Mouse (Mus musculus) hindbrain, postnatal 0 days (tissue): ENCODE data around the gene Brip1. TPM values are rescaled to one million over a fixed set of nuclear protein-coding genes. Genes with fewer than 3 reads are reported as not detected.

ENCODE experiments used
- ATAC-seq: fragments of 200-750 bp; cut with Nextera tagmentation; 2 replicates; pipeline ENCODE4 v1.8.0; 2017; ENCODE audit warnings: mild to moderate bottlenecking, moderate TSS enrichment, moderate library complexity
- DNase-seq: peaks from one replicate; pipeline ENCODE4 v3.0.0-alpha.2; 2015; ENCODE audit warnings: low spot score
- H3K27ac ChIP-seq: fragments of 300-500 bp; sonication (generic); 2 replicates; pipeline ENCODE4 v1.5.1; 2014; ENCODE audit warnings: mild to moderate bottlenecking
- H3K27me3 ChIP-seq: fragments of 300-500 bp; sonication (generic); 2 replicates; pipeline ENCODE4 v1.6.1; 2014; ENCODE audit warnings: low read length, mixed read lengths; ENCODE audit not compliant: insufficient read depth
- H3K36me3 ChIP-seq: fragments of 300-500 bp; sonication (generic); 2 replicates; pipeline ENCODE4 v1.6.1; 2014; ENCODE audit warnings: low read length, mixed read lengths; ENCODE audit not compliant: insufficient read depth
- H3K4me1 ChIP-seq: fragments of 300-500 bp; sonication (generic); 2 replicates; pipeline ENCODE4 v1.6.1; 2014; ENCODE audit warnings: antibody characterized with exemption, low read length, mixed read lengths; ENCODE audit not compliant: insufficient read depth
- H3K4me2 ChIP-seq: fragments of 300-500 bp; sonication (generic); 2 replicates; pipeline ENCODE4 v1.6.1; 2014; ENCODE audit warnings: low read depth, mild to moderate bottlenecking, low read length, moderate library complexity, mixed read lengths
- H3K4me3 ChIP-seq: fragments of 300-500 bp; sonication (generic); 2 replicates; pipeline ENCODE4 v1.5.1; 2014; ENCODE audit warnings: low read length
- H3K9ac ChIP-seq: fragments of 300-500 bp; sonication (generic); replicated peaks from 2 replicates; pipeline ENCODE4 v1.6.1; 2014; ENCODE audit warnings: mild to moderate bottlenecking, low read length, moderate library complexity, mixed read lengths
- H3K9me3 ChIP-seq: fragments of 300-500 bp; sonication (generic); 2 replicates; pipeline ENCODE4 v1.6.1; 2016; ENCODE audit warnings: low read length, mixed read lengths
- CTCF ChIP-seq: IDR thresholded peaks from 2 replicates; pipeline ENCODE4 v1.5.1; 2016; ENCODE audit warnings: antibody characterized with exemption, control low read depth, low read depth
- WGBS: fragments of 180-500 bp; shearing (Covaris S2); extraction: QIAGEN DNeasy Blood & Tissue Kit; methylation state at CpG from one replicate; pipeline ENCODE4 v1.1.7; 2014; 5-methylcytosine and 5-hydroxymethylcytosine counted together
- polyA plus RNA-seq: library from polyadenylated mRNA; unstranded; fragments of >200 nt; fragmentation: Nextera tagmentation; extraction: Ambion mirVana; gene quantifications from 2 replicates; pipeline ENCODE4 v1.2.1, GENCODE M21; 2015
- total RNA-seq: library from RNA; depleted of rRNA; stranded (reverse); fragments of >200 nt; gene quantifications from 2 replicates; pipeline ENCODE4 v1.2.3, GENCODE M21; 2014

The Brip1 gene
- total and polyA plus RNA-seq, 2 experiments from 2014 or later, result 1.0 to 2.5 TPM

- Histone ChIP-seq H3K27me3 (no peaks in the 10 kb centered on the region), H3K4me3 (no peak overlapping the region), H3K4me1 (no peaks in the 10 kb centered on the region), H3K4me2 (no peak overlapping the region), H3K9ac (no peak overlapping the region), H3K9me3 (no peaks in the 10 kb centered on the region), H3K36me3 (no peaks in the 10 kb centered on the region), H3K27ac (no peak overlapping the region)
- DNase-seq (no peak), ATAC-seq (no peak)
- WGBS, result 84% methylated on average over 3 of the region's 3 CpGs
- no peak for TF ChIP-seq CTCF
These were observed 25.2 kb downstream of the Brip1 start for GRCm38 (mm10) chr11:86175833-86176232.

- H3K9me3 ChIP-seq, result no peaks in the 10 kb centered on the region
- ATAC-seq, result no peak
- no peaks in the 10 kb centered on the region for H3K27me3 ChIP-seq
- H3K4me3 ChIP-seq, result no peak overlapping the region
- no peak overlapping the region for H3K27ac ChIP-seq
- H3K36me3 ChIP-seq, result no peaks in the 10 kb centered on the region
- H3K9ac ChIP-seq, result no peak overlapping the region
- 60% methylated on average over 2 of the region's 2 CpGs for WGBS
- DNase-seq, result peak; percentile 82
- no peak overlapping the region for H3K4me2 ChIP-seq
- TF ChIP-seq CTCF, result peak; percentile 79
- H3K4me1 ChIP-seq, result no peaks in the 10 kb centered on the region
These were observed 26.8 kb downstream of the Brip1 start for GRCm38 (mm10) chr11:86174173-86174572.

GRCm38 (mm10) chr11:86170743-86171142 lies 30.2 kb downstream of the Brip1 start:
- no peak overlapping the region for H3K9ac ChIP-seq
- TF ChIP-seq CTCF, result no peak
- ATAC-seq, result no peak
- no peak overlapping the region for H3K4me2 ChIP-seq
- WGBS, result 84% methylated on average over 2 of the region's 2 CpGs
- no peaks in the 10 kb centered on the region for H3K4me1 ChIP-seq
- no peaks in the 10 kb centered on the region for H3K9me3 ChIP-seq
- no peaks in the 10 kb centered on the region for H3K27me3 ChIP-seq
- no peaks in the 10 kb centered on the region for H3K36me3 ChIP-seq
- DNase-seq, result no peak
- H3K27ac ChIP-seq, result no peak overlapping the region
- no peak overlapping the region for H3K4me3 ChIP-seq

GRCm38 (mm10) chr11:86160251-86160650 lies 40.7 kb downstream of the Brip1 start:
- 53% methylated on average over 2 of the region's 2 CpGs for WGBS
- no peak overlapping the region for H3K9ac ChIP-seq
- no peak overlapping the region for H3K4me3 ChIP-seq
- no peaks in the 10 kb centered on the region for H3K4me1 ChIP-seq
- H3K9me3 ChIP-seq, result no peaks in the 10 kb centered on the region
- H3K4me2 ChIP-seq, result no peak overlapping the region
- no peaks in the 10 kb centered on the region for H3K27me3 ChIP-seq
- DNase-seq (no peak), ATAC-seq (no peak)
- no peak for TF ChIP-seq CTCF
- H3K27ac ChIP-seq, result no peak overlapping the region
- no peaks in the 10 kb centered on the region for H3K36me3 ChIP-seq

- H3K27me3 ChIP-seq, result no peaks in the 10 kb centered on the region
- no peak for TF ChIP-seq CTCF
- WGBS, result 32% methylated on average over 2 of the region's 2 CpGs
- no peaks in the 10 kb centered on the region for H3K9me3 ChIP-seq
- no peak overlapping the region for H3K9ac ChIP-seq
- DNase-seq, result peak; percentile 7
- ATAC-seq, result no peak
- H3K4me1 ChIP-seq, result no peaks in the 10 kb centered on the region
- H3K4me2 ChIP-seq, result no peak overlapping the region
- H3K27ac ChIP-seq, result no peak overlapping the region
- no peak overlapping the region for H3K4me3 ChIP-seq
- H3K36me3 ChIP-seq, result no peaks in the 10 kb centered on the region
These were observed 42.0 kb downstream of the Brip1 start for GRCm38 (mm10) chr11:86158950-86159349.

- no peaks in the 10 kb centered on the region for H3K36me3 ChIP-seq
- no peak overlapping the region for H3K4me2 ChIP-seq
- 58% methylated on average over 5 of the region's 5 CpGs for WGBS
- no peaks in the 10 kb centered on the region for H3K4me1 ChIP-seq
- no peak overlapping the region for H3K27ac ChIP-seq
- H3K9me3 ChIP-seq, result no peaks in the 10 kb centered on the region
- H3K9ac ChIP-seq, result no peak overlapping the region
- no peak for TF ChIP-seq CTCF
- no peak overlapping the region for H3K4me3 ChIP-seq
- ATAC-seq, result no peak
- no peak for DNase-seq
- no peaks in the 10 kb centered on the region for H3K27me3 ChIP-seq
These were observed 45.4 kb downstream of the Brip1 start for GRCm38 (mm10) chr11:86155638-86156037.

- Histone ChIP-seq H3K9ac (no peak overlapping the region), H3K27me3 (no peaks in the 10 kb centered on the region), H3K27ac (no peak overlapping the region), H3K36me3 (no peaks in the 10 kb centered on the region), H3K9me3 (no peaks in the 10 kb centered on the region), H3K4me3 (no peak overlapping the region), H3K4me2 (no peak overlapping the region), H3K4me1 (no peaks in the 10 kb centered on the region)
- no peak for TF ChIP-seq CTCF
- DNase-seq, result no peak
- WGBS, result 93% methylated on average over 3 of the region's 3 CpGs
- no peak for ATAC-seq
These were observed 69.7 kb downstream of the Brip1 start for GRCm38 (mm10) chr11:86131324-86131723.
